Mouse (Mus musculus): ENCODE data around the gene Panx1. TPM values are rescaled to one million over a fixed set of nuclear protein-coding genes. Genes with fewer than 3 reads are reported as not detected.

Panx1 gene
- total and polyA plus RNA-seq, 3 experiments = 0.49 TPM; not detected in 2

DNA sequence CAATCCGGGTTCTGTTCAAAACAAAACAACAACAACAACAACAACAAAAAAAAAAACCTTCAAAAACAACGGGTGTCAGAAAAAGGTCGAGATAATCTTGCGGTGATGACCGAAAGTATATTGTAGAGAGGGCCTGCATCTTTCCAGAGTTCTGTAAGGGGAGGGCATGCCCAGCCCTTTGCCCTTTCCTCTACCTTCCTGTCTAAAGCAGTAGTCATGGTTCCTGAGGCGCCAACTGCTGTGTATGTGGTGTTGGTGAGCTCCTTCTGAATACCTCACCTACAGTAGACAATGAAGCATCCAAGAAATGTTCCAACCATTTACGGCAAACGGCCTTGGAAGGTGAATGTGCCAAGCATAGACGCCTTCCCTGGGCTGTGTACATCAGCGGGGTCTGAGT, 462 bp upstream of the Panx1 start:
- no peaks in the 10 kb centered on the region for H3K9me3 ChIP-seq (replicated peaks)
- H3K36me3 ChIP-seq (replicated peaks) = no peaks in the 10 kb centered on the region
- no peak for DNase-seq (ENCODE audit: low spot score)
- ATAC-seq (ENCODE audit: extremely low read depth, insufficient number of reproducible peaks, low FRiP score, poor library complexity, severe bottlenecking) = no peak
- no peaks in the 10 kb centered on the region; the same call in 1 of the 2 replicates for H3K27me3 ChIP-seq (ENCODE audit: insufficient read depth, low read length)
- H3K4me1 ChIP-seq (ENCODE audit: insufficient read depth, low read depth, low read length) = no peaks in the 10 kb centered on the region
- TF ChIP-seq TAL1 (conservative IDR thresholded peaks at IDR 0.05; ENCODE audit: low read depth, low read length) (no peak), POLR2AphosphoS5 (IDR thresholded peaks at IDR 0.05; ENCODE audit: insufficient replicate concordance, low read depth, low read length) (no peak)
- no peak overlapping the region for H3K4me3 ChIP-seq (ENCODE audit: low read depth, low read length)

DNA sequence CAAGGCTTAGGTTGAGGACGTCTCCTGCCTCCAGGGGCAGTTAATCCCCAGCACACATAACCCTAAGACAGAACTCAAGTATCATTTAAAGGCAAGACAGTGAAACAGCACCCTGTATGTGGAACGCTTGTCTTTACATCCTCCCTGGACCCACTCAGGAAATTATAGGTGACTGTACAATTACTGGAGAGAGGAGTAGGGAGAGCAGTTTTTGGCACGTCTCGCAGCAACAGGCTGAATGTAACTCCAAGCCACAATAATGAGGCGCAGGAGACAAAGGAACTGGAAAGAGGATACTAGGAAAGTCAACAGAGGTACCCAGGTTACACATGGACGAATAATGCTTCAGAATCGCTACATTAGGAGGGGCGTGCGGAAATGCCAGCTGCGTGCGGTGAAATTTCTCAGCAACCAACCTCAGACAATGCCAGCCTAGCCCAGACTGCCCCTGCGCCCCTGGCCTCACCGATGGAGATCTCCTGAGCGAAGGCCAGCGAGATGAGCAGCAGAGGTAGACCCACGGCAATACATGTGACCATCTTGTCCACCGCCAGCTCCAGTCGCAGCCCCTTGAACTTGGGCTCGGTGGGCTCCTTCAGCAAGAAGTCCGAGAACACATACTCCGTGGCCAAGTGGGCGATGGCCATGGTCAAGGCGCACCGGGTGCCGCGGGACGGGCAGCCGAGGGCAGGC, 741 bp downstream of the Panx1 start:
- ATAC-seq (ENCODE audit: extremely low read depth, insufficient number of reproducible peaks, low FRiP score, poor library complexity, severe bottlenecking) (no peak), DNase-seq (ENCODE audit: low spot score) (no peak)
- no peaks in the 10 kb centered on the region for H3K36me3 ChIP-seq (replicated peaks)

DNA sequence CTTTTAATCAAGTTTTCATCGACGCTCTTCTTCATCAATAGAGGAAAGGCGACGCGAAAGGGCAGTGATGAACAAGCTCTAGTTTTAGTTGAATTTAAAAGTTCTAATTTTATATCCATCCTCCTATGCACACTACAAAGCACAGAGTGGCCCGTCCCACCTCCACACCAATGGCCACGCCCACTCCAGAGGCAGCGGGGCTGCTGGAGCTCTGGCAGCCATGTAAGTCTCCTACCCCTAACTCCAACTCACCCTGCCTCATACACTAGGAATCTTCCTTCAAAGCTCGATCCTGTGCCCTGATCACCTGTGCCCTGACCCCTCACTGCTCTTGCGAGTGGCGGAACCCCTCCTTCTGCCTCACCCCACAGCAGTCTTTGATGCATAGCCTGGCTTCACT, 3.7 kb downstream of the Panx1 start:
- no peak for ATAC-seq (ENCODE audit: extremely low read depth, insufficient number of reproducible peaks, low FRiP score, poor library complexity, severe bottlenecking)
- Histone ChIP-seq H3K27me3 (ENCODE audit: insufficient read depth, low read length) (no peaks in the 10 kb centered on the region; the same call in 1 of the 2 replicates), H3K4me1 (ENCODE audit: insufficient read depth, low read depth, low read length) (no peaks in the 10 kb centered on the region), H3K9me3 (replicated peaks) (no peaks in the 10 kb centered on the region), H3K4me3 (ENCODE audit: low read depth, low read length) (no peak overlapping the region), H3K36me3 (replicated peaks) (no peaks in the 10 kb centered on the region)
- TF ChIP-seq CTCF (IDR thresholded peaks at IDR 0.05; ENCODE audit: low read depth, low read length) (no peak), TAL1 (conservative IDR thresholded peaks at IDR 0.05; ENCODE audit: low read depth, low read length) (no peak), GATA1 (IDR thresholded peaks at IDR 0.05; ENCODE audit: borderline replicate concordance, low read length) (no peak), GATA2 (IDR thresholded peaks at IDR 0.05; ENCODE audit: borderline replicate concordance, low read depth, low read length) (no peak), POLR2AphosphoS5 (IDR thresholded peaks at IDR 0.05; ENCODE audit: insufficient replicate concordance, low read depth, low read length) (no peak)
- no peak for DNase-seq (ENCODE audit: low spot score)

More for the DNA sequence above, 741 bp downstream of the Panx1 start:
- TF ChIP-seq GATA2 (IDR thresholded peaks at IDR 0.05; ENCODE audit: borderline replicate concordance, low read depth, low read length) (no peak), CTCF (IDR thresholded peaks at IDR 0.05; ENCODE audit: low read depth, low read length) (no peak), POLR2AphosphoS5 (IDR thresholded peaks at IDR 0.05; ENCODE audit: insufficient replicate concordance, low read depth, low read length) (no peak), TAL1 (conservative IDR thresholded peaks at IDR 0.05; ENCODE audit: low read depth, low read length) (no peak), GATA1 (IDR thresholded peaks at IDR 0.05; ENCODE audit: borderline replicate concordance, low read length) (no peak)
- H3K27me3 ChIP-seq (ENCODE audit: insufficient read depth, low read length) = no peaks in the 10 kb centered on the region; the same call in 1 of the 2 replicates
- H3K4me3 ChIP-seq (ENCODE audit: low read depth, low read length) = no peak overlapping the region
- no peaks in the 10 kb centered on the region for H3K9me3 ChIP-seq (replicated peaks)
- no peaks in the 10 kb centered on the region for H3K4me1 ChIP-seq (ENCODE audit: insufficient read depth, low read depth, low read length)

DNA sequence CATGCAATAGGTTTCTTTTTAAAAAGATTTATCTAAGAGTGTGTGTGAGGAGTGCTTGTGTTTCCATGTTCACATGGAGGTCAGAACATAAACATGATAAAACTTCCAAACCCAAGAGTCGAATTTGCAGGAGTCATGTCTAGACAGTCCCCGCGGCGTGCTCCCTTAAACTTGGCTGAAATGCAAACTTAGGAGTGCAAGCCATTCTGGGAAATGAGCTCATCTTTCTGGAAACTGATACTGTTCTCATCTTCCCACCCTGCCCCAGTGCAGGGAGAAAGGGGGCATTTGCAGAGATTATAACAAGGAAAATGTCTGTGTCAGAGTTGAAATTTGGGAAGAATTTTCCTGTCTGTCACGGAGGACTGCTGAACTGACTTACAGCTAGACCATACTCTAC, 5.4 kb downstream of the Panx1 start:
- Histone ChIP-seq H3K9me3 (replicated peaks) (no peaks in the 10 kb centered on the region), H3K36me3 (replicated peaks) (no peaks in the 10 kb centered on the region), H3K4me3 (ENCODE audit: low read depth, low read length) (no peak overlapping the region), H3K4me1 (ENCODE audit: insufficient read depth, low read depth, low read length) (no peaks in the 10 kb centered on the region), H3K27me3 (ENCODE audit: insufficient read depth, low read length) (no peaks in the 10 kb centered on the region; the same call in 1 of the 2 replicates)
- TF ChIP-seq TAL1 (conservative IDR thresholded peaks at IDR 0.05; ENCODE audit: low read depth, low read length) (no peak), GATA2 (IDR thresholded peaks at IDR 0.05; ENCODE audit: borderline replicate concordance, low read depth, low read length) (no peak), GATA1 (IDR thresholded peaks at IDR 0.05; ENCODE audit: borderline replicate concordance, low read length) (no peak)
- ATAC-seq (ENCODE audit: extremely low read depth, insufficient number of reproducible peaks, low FRiP score, poor library complexity, severe bottlenecking) = no peak
- DNase-seq (ENCODE audit: low spot score) = no peak

DNA sequence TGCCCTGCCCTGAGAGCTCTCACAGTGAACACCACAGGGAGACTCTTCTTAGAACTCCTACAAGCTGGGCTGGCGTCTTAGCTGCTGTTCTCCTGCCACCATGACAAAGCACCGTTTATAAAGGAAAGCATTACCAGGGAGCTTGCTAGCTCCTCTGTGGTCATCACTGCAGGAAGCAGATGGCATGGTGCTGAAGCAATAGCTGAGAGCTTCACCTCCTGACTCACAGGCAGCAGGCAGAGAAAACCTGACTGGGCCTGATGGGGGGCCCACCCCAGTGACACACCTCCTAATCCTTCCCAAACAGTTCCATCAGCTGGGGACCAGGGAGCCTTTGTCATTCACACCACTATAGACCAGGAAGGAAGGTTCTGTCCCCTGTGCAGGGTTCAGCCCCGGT, 7.6 kb downstream of the Panx1 start:
- H3K36me3 ChIP-seq (replicated peaks) = no peaks in the 10 kb centered on the region
- DNase-seq (ENCODE audit: low spot score) (no peak), ATAC-seq (ENCODE audit: extremely low read depth, insufficient number of reproducible peaks, low FRiP score, poor library complexity, severe bottlenecking) (no peak)
- H3K9me3 ChIP-seq (replicated peaks) = no peaks in the 10 kb centered on the region
- no peak overlapping the region for H3K4me3 ChIP-seq (ENCODE audit: low read depth, low read length)
- TF ChIP-seq POLR2AphosphoS5 (IDR thresholded peaks at IDR 0.05; ENCODE audit: insufficient replicate concordance, low read depth, low read length) (no peak), GATA1 (IDR thresholded peaks at IDR 0.05; ENCODE audit: borderline replicate concordance, low read length) (no peak), CTCF (IDR thresholded peaks at IDR 0.05; ENCODE audit: low read depth, low read length) (no peak), GATA2 (IDR thresholded peaks at IDR 0.05; ENCODE audit: borderline replicate concordance, low read depth, low read length) (no peak), TAL1 (conservative IDR thresholded peaks at IDR 0.05; ENCODE audit: low read depth, low read length) (no peak)
- no peaks in the 10 kb centered on the region for H3K4me1 ChIP-seq (ENCODE audit: insufficient read depth, low read depth, low read length)
- H3K27me3 ChIP-seq (ENCODE audit: insufficient read depth, low read length) = no peaks in the 10 kb centered on the region; the same call in 1 of the 2 replicates

DNA sequence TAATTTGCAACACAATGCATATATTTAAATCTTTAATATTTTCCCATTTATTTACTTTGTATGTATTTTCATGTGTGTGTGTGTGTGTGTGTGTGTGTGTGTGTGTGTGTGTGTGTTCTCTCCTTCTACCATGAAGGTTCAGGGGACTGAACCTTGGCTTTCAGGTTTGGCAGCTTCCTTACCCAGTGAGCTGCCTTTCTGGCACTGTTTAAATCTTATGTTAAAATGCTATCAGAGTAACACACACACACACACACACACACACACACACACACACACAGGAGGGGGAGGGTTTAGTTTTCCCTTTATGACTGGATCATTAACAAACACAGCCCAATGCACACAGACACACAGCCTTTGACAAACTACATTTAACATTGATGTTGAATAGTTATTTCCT, 8.0 kb downstream of the Panx1 start:
- H3K27me3 ChIP-seq (ENCODE audit: insufficient read depth, low read length) = no peaks in the 10 kb centered on the region; the same call in 1 of the 2 replicates
- H3K36me3 ChIP-seq (replicated peaks) = no peaks in the 10 kb centered on the region
- no peaks in the 10 kb centered on the region for H3K4me1 ChIP-seq (ENCODE audit: insufficient read depth, low read depth, low read length)
- no peak for ATAC-seq (ENCODE audit: extremely low read depth, insufficient number of reproducible peaks, low FRiP score, poor library complexity, severe bottlenecking)
- TF ChIP-seq GATA2 (IDR thresholded peaks at IDR 0.05; ENCODE audit: borderline replicate concordance, low read depth, low read length) = no peak
- TF ChIP-seq CTCF (IDR thresholded peaks at IDR 0.05; ENCODE audit: low read depth, low read length) = no peak
- TF ChIP-seq POLR2AphosphoS5 (IDR thresholded peaks at IDR 0.05; ENCODE audit: insufficient replicate concordance, low read depth, low read length) = no peak
- TF ChIP-seq GATA1 (IDR thresholded peaks at IDR 0.05; ENCODE audit: borderline replicate concordance, low read length) = no peak
- no peak for TF ChIP-seq TAL1 (conservative IDR thresholded peaks at IDR 0.05; ENCODE audit: low read depth, low read length)
- H3K9me3 ChIP-seq (replicated peaks) = no peaks in the 10 kb centered on the region
- H3K4me3 ChIP-seq (ENCODE audit: low read depth, low read length) = no peak overlapping the region
- DNase-seq (ENCODE audit: low spot score) = no peak

All from G1E (cell line).